Mouse (Mus musculus) MEL (cell line): ENCODE measurements around the gene Nmrk1. TPM values are rescaled to one million over a fixed set of nuclear protein-coding genes. Genes with fewer than 3 reads are reported as not detected.

Experiments
- DNase-seq: peaks from one replicate; pipeline ENCODE4 v3.0.0; 2011; ENCODE audit warnings: low read depth, low spot score
- H3K27ac ChIP-seq: 2 replicates; pipeline ENCODE4 v1.5.1; 2012; ENCODE audit warnings: low read depth, mild to moderate bottlenecking, control low read depth, low read length, moderate library complexity; ENCODE audit not compliant: control insufficient read depth
- H3K27me3 ChIP-seq, 2 experiments: fragments of 150-350 bp in 1 of 2; sonication (generic) in 1 of 2; 2 replicates each; pipeline ENCODE4 v1.6.1; 2012; ENCODE audit warnings: low read length in 2 of 2, mild to moderate bottlenecking in 2 of 2, improper control_type of control experiment in 1 of 2, moderate library complexity in 1 of 2; ENCODE audit not compliant: insufficient read depth in 2 of 2, control insufficient read depth in 1 of 2
- H3K36me3 ChIP-seq, 2 experiments: 2 replicates each; pipeline ENCODE4 v1.6.1; 2012 to 2014; ENCODE audit warnings: low read length in 2 of 2, improper control_type of control experiment in 1 of 2, inconsistent platforms in 1 of 2, mild to moderate bottlenecking in 1 of 2; ENCODE audit not compliant: insufficient read depth in 2 of 2, control insufficient read depth in 1 of 2
- H3K4me1 ChIP-seq, 2 experiments: fragments of 150-350 bp in 1 of 2; sonication (generic) in 1 of 2; 2 replicates each; pipeline ENCODE4 v1.6.1; 2012; ENCODE audit warnings: low read length in 2 of 2, improper control_type of control experiment in 1 of 2, mild to moderate bottlenecking in 1 of 2; ENCODE audit not compliant: insufficient read depth in 2 of 2, control insufficient read depth in 1 of 2
- H3K4me3 ChIP-seq, 2 experiments: fragments of 150-350 bp in 1 of 2; sonication (generic) in 1 of 2; 2 replicates each; pipeline ENCODE4 v1.5.1; 2012; ENCODE audit warnings: low read depth in 2 of 2, low read length in 2 of 2, mild to moderate bottlenecking in 2 of 2, moderate library complexity in 2 of 2, control low read depth in 1 of 2, improper control_type of control experiment in 1 of 2; ENCODE audit not compliant: control insufficient read depth in 1 of 2, insufficient read depth in 1 of 2
- H3K79me2 ChIP-seq: 2 replicates; pipeline ENCODE4 v1.6.1; 2012; ENCODE audit warnings: mild to moderate bottlenecking, low read length, moderate library complexity; ENCODE audit not compliant: control insufficient read depth, poor library complexity, insufficient read depth
- H3K9ac ChIP-seq: 2 replicates; pipeline ENCODE4 v1.6.1; 2012; ENCODE audit warnings: low read depth, mild to moderate bottlenecking, control low read depth, low read length, moderate library complexity; ENCODE audit not compliant: control insufficient read depth, poor library complexity, severe bottlenecking
- H3K9me3 ChIP-seq: fragments of 150-350 bp; sonication (generic); replicated peaks from 2 replicates; pipeline ENCODE4 v1.6.1; 2012; ENCODE audit warnings: mild to moderate bottlenecking, low read length, improper control_type of control experiment, moderate library complexity; ENCODE audit not compliant: insufficient read depth
- CHD2 ChIP-seq: IDR thresholded peaks from 2 replicates; pipeline ENCODE4 v1.6.1; 2011; ENCODE audit warnings: low read length, improper control_type of control experiment
- ELF1 ChIP-seq: IDR thresholded peaks from 2 replicates; pipeline ENCODE4 v1.6.1; 2014; ENCODE audit warnings: low read depth, mild to moderate bottlenecking, inconsistent platforms, low read length, improper control_type of control experiment, moderate library complexity
- ETS1 ChIP-seq: IDR thresholded peaks from 2 replicates; pipeline ENCODE4 v1.6.1; 2012; ENCODE audit warnings: low read depth, mild to moderate bottlenecking, inconsistent platforms, low read length, improper control_type of control experiment, moderate library complexity
- GABPA ChIP-seq: IDR thresholded peaks from 2 replicates; pipeline ENCODE4 v1.6.1; 2012; ENCODE audit warnings: low read depth, mild to moderate bottlenecking, inconsistent platforms, low read length, improper control_type of control experiment, moderate library complexity
- GATA1 ChIP-seq: IDR thresholded peaks from 2 replicates; pipeline ENCODE4 v1.6.1; 2011; ENCODE audit warnings: low read depth, low read length, improper control_type of control experiment
- HCFC1 ChIP-seq: IDR thresholded peaks from 2 replicates; pipeline ENCODE4 v1.6.1; 2012; ENCODE audit warnings: low read depth, mild to moderate bottlenecking, inconsistent platforms, low read length, improper control_type of control experiment, moderate library complexity
- MAFK ChIP-seq: IDR thresholded peaks from 2 replicates; pipeline ENCODE4 v1.6.1; 2011; ENCODE audit warnings: low read depth, mild to moderate bottlenecking, low read length, improper control_type of control experiment, borderline replicate concordance
- MAX ChIP-seq: IDR thresholded peaks from 2 replicates; pipeline ENCODE4 v1.6.1; 2011; ENCODE audit warnings: low read length, improper control_type of control experiment
- NRF1 ChIP-seq: IDR thresholded peaks from 2 replicates; pipeline ENCODE4 v1.6.1; 2014; ENCODE audit warnings: low read depth, mild to moderate bottlenecking, inconsistent platforms, low read length, improper control_type of control experiment, moderate library complexity; ENCODE audit not compliant: poor library complexity, insufficient read depth, severe bottlenecking
- POLR2AphosphoS5 ChIP-seq: IDR thresholded peaks from 2 replicates; pipeline ENCODE4 v1.6.1; 2012; ENCODE audit warnings: low read depth, borderline replicate concordance, mild to moderate bottlenecking, inconsistent platforms, low read length, moderate library complexity, mixed read lengths
- RCOR1 ChIP-seq: IDR thresholded peaks from 2 replicates; pipeline ENCODE4 v1.6.1; 2012; ENCODE audit warnings: low read depth, mild to moderate bottlenecking, inconsistent platforms, low read length, improper control_type of control experiment
- SIN3A ChIP-seq: IDR thresholded peaks from 2 replicates; pipeline ENCODE4 v1.6.1; 2012; ENCODE audit warnings: low read length, improper control_type of control experiment, inconsistent platforms
- TAL1 ChIP-seq: IDR thresholded peaks from 2 replicates; pipeline ENCODE4 v1.6.1; 2012; ENCODE audit warnings: mild to moderate bottlenecking, inconsistent platforms, low read length, moderate library complexity, mixed read lengths
- ZC3H11A ChIP-seq: IDR thresholded peaks from 2 replicates; pipeline ENCODE4 v1.6.1; 2012; ENCODE audit warnings: low read depth, mild to moderate bottlenecking, inconsistent platforms, low read length, improper control_type of control experiment
- ZKSCAN1 ChIP-seq: IDR thresholded peaks from 2 replicates; pipeline ENCODE4 v1.6.1; 2012; ENCODE audit warnings: low read depth, mild to moderate bottlenecking, inconsistent platforms, low read length, improper control_type of control experiment, moderate library complexity
- ZMIZ1 ChIP-seq: IDR thresholded peaks from 2 replicates; pipeline ENCODE4 v1.6.1; 2012; ENCODE audit warnings: low read depth, mild to moderate bottlenecking, inconsistent platforms, low read length, improper control_type of control experiment, moderate library complexity
- polyA plus RNA-seq, 2 experiments: library from polyadenylated mRNA; stranded (reverse) in 1 of 2; unstranded in 1 of 2; fragments of >175 nt in 1 of 2; fragments of >200 nt in 1 of 2; gene quantifications; 2 replicates each; pipeline versions ENCODE4 v1.2.1 to v1.2.4; 2012; ENCODE audit warnings: low replicate concordance in 2 of 2, low read depth in 1 of 2; ENCODE audit not compliant: insufficient read length in 2 of 2, insufficient read depth in 1 of 2, missing spikeins in 1 of 2
- total RNA-seq: library from RNA; depleted of rRNA; stranded (reverse); fragments of 300-350 nt; gene quantifications from 2 replicates; pipeline ENCODE4 v1.2.3, GENCODE M21; 2012

The Nmrk1 gene
- total and polyA plus RNA-seq, 3 experiments = 18.5 to 22.5 TPM; not detected in 1

- no peak overlapping the region for H3K27ac ChIP-seq
- H3K4me1 ChIP-seq = no peaks in the 10 kb centered on the region
- no peak overlapping the region for H3K4me3 ChIP-seq
- H3K79me2 ChIP-seq = peaks cover 39% of the 10 kb centered on the region
- H3K9ac ChIP-seq = no peak overlapping the region
- TF ChIP-seq GATA1 = no peak
- no peak for TF ChIP-seq ETS1
- TF ChIP-seq SIN3A = no peak
- TF ChIP-seq MAX = no peak
- no peak for TF ChIP-seq POLR2AphosphoS5
- TF ChIP-seq RCOR1 = no peak
- no peak for TF ChIP-seq NRF1
- TF ChIP-seq MAFK = no peak
- no peak for TF ChIP-seq ZMIZ1
- no peak for TF ChIP-seq CHD2
- no peak for TF ChIP-seq GABPA
- no peak for DNase-seq
- H3K36me3 ChIP-seq = peaks cover 0 to 2% of the 10 kb centered on the region in 2 experiments; a peak in 1 of 4 replicates
- H3K9me3 ChIP-seq = no peaks in the 10 kb centered on the region
- no peaks in the 10 kb centered on the region for H3K27me3 ChIP-seq
Measured at GRCm38 (mm10) chr19:18614337-18614736, 17.4 kb upstream of the Nmrk1 start.

GRCm38 (mm10) chr19:18615680-18616240 is 16.0 kb upstream of the Nmrk1 start:
- peaks cover 46% of the 10 kb centered on the region for H3K79me2 ChIP-seq
- no peak for DNase-seq
- H3K36me3 ChIP-seq = peaks cover 0 to 2% of the 10 kb centered on the region in 2 experiments; a peak in 1 of 4 replicates
- H3K27ac ChIP-seq = no peak overlapping the region
- TF ChIP-seq ELF1 = no peak
- TF ChIP-seq ZC3H11A = no peak
- TF ChIP-seq HCFC1 = no peak
- TF ChIP-seq ZKSCAN1 = no peak
- no peak for TF ChIP-seq ZMIZ1
- no peak for TF ChIP-seq TAL1
- H3K9me3 ChIP-seq = no peaks in the 10 kb centered on the region
- no peak overlapping the region for H3K4me3 ChIP-seq
- no peak overlapping the region for H3K9ac ChIP-seq
- H3K27me3 ChIP-seq = no peaks in the 10 kb centered on the region
- 0 out of 4 replicates have a peak, but pooled peaks cover 0 to 6% of the 10 kb centered on the region in 2 experiments for H3K4me1 ChIP-seq
